Mouse (Mus musculus): ENCODE measurements around the gene Klhl3.

- no peak for TF ChIP-seq POLR2A (IDR thresholded peaks at IDR 0.05; ENCODE audit: borderline replicate concordance, low read depth, low read length)
- peak; percentile 79; the same call in 1 of the 2 replicates for TF ChIP-seq CTCF (IDR thresholded peaks at IDR 0.05; ENCODE audit: low read depth, low read length)
These were observed 44.9 kb upstream of the Klhl3 start for GRCm38 (mm10) chr13:58158099-58158912.

All from bone marrow macrophage, adult 2 months (primary cell).